Mouse (Mus musculus): ENCODE measurements around the gene Mfsd4b4. TPM values are rescaled to one million over a fixed set of nuclear protein-coding genes. Genes with fewer than 3 reads are reported as not detected.

The Mfsd4b4 gene
- polyA plus RNA-seq, 2 experiments, result 1.1 to 2.2 TPM

- Histone ChIP-seq H3K36me3 (replicated peaks; ENCODE audit: control insufficient read depth, insufficient read depth, low read depth) (no peaks in the 10 kb centered on the region), H3K4me1 (replicated peaks; ENCODE audit: control insufficient read depth in 2 of 2, insufficient read depth in 2 of 2, low read length in 1 of 2) (no peaks in the 10 kb centered on the region), H3K4me3 (ENCODE audit: insufficient read depth in 1 of 2, low read depth in 2 of 2, low read length in 2 of 2) (no peak overlapping the region), H3K9ac (replicated peaks) (no peak overlapping the region), H3K9me3 (ENCODE audit: control insufficient read depth, low read length) (no peaks in the 10 kb centered on the region), H3K27me3 (ENCODE audit: control insufficient read depth, insufficient read depth, low read length) (no peaks in the 10 kb centered on the region), H3K4me2 (ENCODE audit: low read depth) (no peak overlapping the region), H3K27ac (no peak overlapping the region)
- TF ChIP-seq EP300 (IDR thresholded peaks at IDR 0.05; ENCODE audit: low read depth) (no peak), CTCF (IDR thresholded peaks at IDR 0.05; ENCODE audit: low read depth) (no peak)
- ATAC-seq (ENCODE audit: insufficient read depth) (no peak), DNase-seq (ENCODE audit: low read depth in 3 of 3, low spot score in 3 of 3) (no peak)
These were observed 13.6 kb upstream of the Mfsd4b4 start for GRCm38 (mm10) chr10:39912616-39913015.

- H3K27ac ChIP-seq, result no peak overlapping the region
- no peak overlapping the region for H3K4me3 ChIP-seq (ENCODE audit: insufficient read depth in 1 of 2, low read depth in 2 of 2, low read length in 2 of 2)
- no peaks in the 10 kb centered on the region for H3K4me1 ChIP-seq (replicated peaks; ENCODE audit: control insufficient read depth in 2 of 2, insufficient read depth in 2 of 2, low read length in 1 of 2)
- no peaks in the 10 kb centered on the region for H3K9me3 ChIP-seq (ENCODE audit: control insufficient read depth, low read length)
- TF ChIP-seq EP300 (IDR thresholded peaks at IDR 0.05; ENCODE audit: low read depth) (no peak), CTCF (IDR thresholded peaks at IDR 0.05; ENCODE audit: low read depth) (no peak)
- H3K27me3 ChIP-seq (ENCODE audit: control insufficient read depth, insufficient read depth, low read length), result no peaks in the 10 kb centered on the region
- no peak overlapping the region for H3K9ac ChIP-seq (replicated peaks)
- no peak for ATAC-seq (ENCODE audit: insufficient read depth)
- WGBS (ENCODE audit: insufficient replicate concordance), result 53% methylated on average over 13 of the region's 13 CpGs
- no peaks in the 10 kb centered on the region for H3K36me3 ChIP-seq (replicated peaks; ENCODE audit: control insufficient read depth, insufficient read depth, low read depth)
- no peak overlapping the region for H3K4me2 ChIP-seq (ENCODE audit: low read depth)
- no peak for DNase-seq (ENCODE audit: low read depth in 3 of 3, low spot score in 3 of 3)
These were observed 9.9 kb upstream of the Mfsd4b4 start for GRCm38 (mm10) chr10:39908768-39909441.

- Histone ChIP-seq H3K9ac (replicated peaks) (no peak overlapping the region), H3K36me3 (replicated peaks; ENCODE audit: control insufficient read depth, insufficient read depth, low read depth) (no peaks in the 10 kb centered on the region), H3K27me3 (ENCODE audit: control insufficient read depth, insufficient read depth, low read length) (no peaks in the 10 kb centered on the region), H3K4me3 (ENCODE audit: insufficient read depth in 1 of 2, low read depth in 2 of 2, low read length in 2 of 2) (no peak overlapping the region), H3K4me1 (replicated peaks; ENCODE audit: control insufficient read depth in 2 of 2, insufficient read depth in 2 of 2, low read length in 1 of 2) (no peaks in the 10 kb centered on the region), H3K27ac (no peak overlapping the region), H3K4me2 (ENCODE audit: low read depth) (no peak overlapping the region), H3K9me3 (ENCODE audit: control insufficient read depth, low read length) (no peaks in the 10 kb centered on the region)
- ATAC-seq (ENCODE audit: insufficient read depth) (no peak), DNase-seq (ENCODE audit: low read depth in 3 of 3, low spot score in 3 of 3) (no peak)
- TF ChIP-seq EP300 (IDR thresholded peaks at IDR 0.05; ENCODE audit: low read depth) (no peak), CTCF (IDR thresholded peaks at IDR 0.05; ENCODE audit: low read depth) (no peak)
- 67% methylated on average over 10 of the region's 10 CpGs for WGBS (ENCODE audit: insufficient replicate concordance)
These were observed 8.0 kb upstream of the Mfsd4b4 start for GRCm38 (mm10) chr10:39906799-39907658.

- Histone ChIP-seq H3K27ac (no peak overlapping the region), H3K27me3 (ENCODE audit: control insufficient read depth, insufficient read depth, low read length) (no peaks in the 10 kb centered on the region), H3K4me3 (ENCODE audit: insufficient read depth in 1 of 2, low read depth in 2 of 2, low read length in 2 of 2) (no peak overlapping the region), H3K4me1 (replicated peaks; ENCODE audit: control insufficient read depth in 2 of 2, insufficient read depth in 2 of 2, low read length in 1 of 2) (peaks cover 0 to 2% of the 10 kb centered on the region in 2 experiments; a peak in 1 of 4 replicates), H3K9ac (replicated peaks) (no peak overlapping the region), H3K9me3 (ENCODE audit: control insufficient read depth, low read length) (no peaks in the 10 kb centered on the region), H3K36me3 (replicated peaks; ENCODE audit: control insufficient read depth, insufficient read depth, low read depth) (no peaks in the 10 kb centered on the region), H3K4me2 (ENCODE audit: low read depth) (no peak overlapping the region)
- no peak for TF ChIP-seq EP300 (IDR thresholded peaks at IDR 0.05; ENCODE audit: low read depth)
- no peak for TF ChIP-seq CTCF (IDR thresholded peaks at IDR 0.05; ENCODE audit: low read depth)
- WGBS (ENCODE audit: insufficient replicate concordance), result 51% methylated on average over 3 of the region's 3 CpGs
- DNase-seq (ENCODE audit: low read depth in 3 of 3, low spot score in 3 of 3), result no peak
- no peak for ATAC-seq (ENCODE audit: insufficient read depth)
These were observed 5.2 kb upstream of the Mfsd4b4 start for GRCm38 (mm10) chr10:39904191-39904590.

- Histone ChIP-seq H3K9me3 (ENCODE audit: control insufficient read depth, low read length) (no peaks in the 10 kb centered on the region), H3K36me3 (replicated peaks; ENCODE audit: control insufficient read depth, insufficient read depth, low read depth) (no peaks in the 10 kb centered on the region), H3K27me3 (ENCODE audit: control insufficient read depth, insufficient read depth, low read length) (no peaks in the 10 kb centered on the region), H3K4me2 (ENCODE audit: low read depth) (no peak overlapping the region), H3K27ac (no peak overlapping the region), H3K4me1 (replicated peaks; ENCODE audit: control insufficient read depth in 2 of 2, insufficient read depth in 2 of 2, low read length in 1 of 2) (peaks cover 10 to 26% of the 10 kb centered on the region in 2 experiments), H3K4me3 (ENCODE audit: insufficient read depth in 1 of 2, low read depth in 2 of 2, low read length in 2 of 2) (no peak overlapping the region), H3K9ac (replicated peaks) (no peak overlapping the region)
- ATAC-seq (ENCODE audit: insufficient read depth) (no peak), DNase-seq (ENCODE audit: low read depth in 3 of 3, low spot score in 3 of 3) (no peak)
- 70% methylated on average over 5 of the region's 5 CpGs for WGBS (ENCODE audit: insufficient replicate concordance)
- TF ChIP-seq CTCF (IDR thresholded peaks at IDR 0.05; ENCODE audit: low read depth), result peak; percentile 46; the same call in 1 of the 2 replicates
- no peak for TF ChIP-seq EP300 (IDR thresholded peaks at IDR 0.05; ENCODE audit: low read depth)
These were observed 2.5 kb downstream of the Mfsd4b4 start for GRCm38 (mm10) chr10:39896503-39896902.
